Mouse (Mus musculus) E14TG2a.4 (cell line): ENCODE data around the gene 9930022D16Rik.

Experiments used
- CTCF ChIP-seq: conservative IDR thresholded peaks from 2 replicates; pipeline ENCODE4 v1.5.1; 2014; ENCODE audit warnings: low read length
- NANOG ChIP-seq: IDR thresholded peaks from 2 replicates; pipeline ENCODE4 v1.6.1; 2014; ENCODE audit warnings: borderline replicate concordance, low read length, mixed read lengths

DNA sequence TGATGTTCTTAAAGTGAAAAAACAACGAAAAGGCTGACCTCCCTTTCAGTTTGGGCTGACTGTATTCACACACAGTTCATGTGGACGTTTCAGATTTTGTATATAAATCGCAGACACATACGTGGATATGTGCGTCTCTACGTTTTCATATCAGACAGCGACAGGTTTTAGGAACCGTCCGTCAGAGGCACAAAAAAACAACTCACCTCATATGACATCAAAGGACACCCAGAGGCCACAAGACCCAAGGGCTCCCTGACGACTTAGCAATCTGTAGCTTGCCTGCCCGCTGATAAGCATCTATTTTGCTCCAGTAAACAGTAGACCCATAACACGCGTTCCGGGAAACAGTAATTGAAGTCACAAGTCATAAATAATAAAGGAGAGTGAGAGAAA is 6.8 kb downstream of the 9930022D16Rik start:
- TF ChIP-seq CTCF (no peak), NANOG (no peak)
